Mouse (Mus musculus) forelimb bud, embryonic 11.5 days (tissue): ENCODE measurements around the gene Tubb1.

Experiments used
- DNase-seq: peaks from one replicate; pipeline ENCODE4 v3.0.0-alpha.2; 2012; ENCODE audit warnings: low read depth, low spot score

Gene Tubb1

DNA sequence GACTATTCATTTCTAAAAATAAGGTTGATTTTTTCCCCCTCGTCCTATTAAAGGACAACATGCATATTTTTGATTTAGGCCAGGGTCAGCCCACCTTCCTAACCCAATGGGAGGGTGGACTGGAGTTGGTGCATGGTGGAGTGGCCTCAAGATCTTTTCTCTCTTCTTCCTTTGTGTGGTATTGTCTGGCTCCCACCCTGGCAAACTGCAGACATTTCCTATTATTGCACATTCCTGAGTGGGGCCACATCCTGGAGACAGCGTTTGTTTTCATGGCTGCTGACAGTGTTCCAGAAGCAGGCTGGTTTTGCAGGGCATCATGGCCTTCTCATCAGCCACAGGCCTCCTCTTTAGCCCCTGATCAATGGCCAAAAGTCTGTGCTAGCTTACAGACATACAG is 7.4 kb upstream of the Tubb1 start:
- DNase-seq, result no peak

DNA sequence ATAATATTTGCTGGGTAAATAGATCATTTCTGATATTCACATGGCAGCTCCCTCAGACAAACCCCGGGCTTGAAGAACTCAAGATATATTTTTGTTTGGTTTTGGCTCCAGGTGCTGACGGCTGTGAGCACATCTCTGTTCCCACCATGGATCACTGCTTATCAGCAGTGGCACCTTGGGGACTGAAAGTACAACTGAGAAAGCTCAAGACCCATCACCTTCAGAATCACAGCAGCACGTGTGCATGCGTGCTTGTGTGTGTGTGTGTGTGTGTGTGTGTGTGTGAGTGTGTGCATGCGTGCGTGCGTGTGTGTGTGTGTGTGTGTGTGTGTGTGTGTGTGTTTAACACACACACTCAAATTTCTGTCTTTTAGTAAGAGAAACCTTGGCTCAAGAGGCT is 6.1 kb upstream of the Tubb1 start:
- no peak for DNase-seq

- no peak for DNase-seq
Measured at GRCm38 (mm10) chr2:174445018-174445417, 5.5 kb upstream of the Tubb1 start.

- no peak for DNase-seq
Measured at GRCm38 (mm10) chr2:174446492-174446891, 4.0 kb upstream of the Tubb1 start.

- no peak for DNase-seq
Measured at GRCm38 (mm10) chr2:174446905-174447304, 3.6 kb upstream of the Tubb1 start.

- no peak for DNase-seq
Measured at GRCm38 (mm10) chr2:174448405-174448804, 2.1 kb upstream of the Tubb1 start.

DNA sequence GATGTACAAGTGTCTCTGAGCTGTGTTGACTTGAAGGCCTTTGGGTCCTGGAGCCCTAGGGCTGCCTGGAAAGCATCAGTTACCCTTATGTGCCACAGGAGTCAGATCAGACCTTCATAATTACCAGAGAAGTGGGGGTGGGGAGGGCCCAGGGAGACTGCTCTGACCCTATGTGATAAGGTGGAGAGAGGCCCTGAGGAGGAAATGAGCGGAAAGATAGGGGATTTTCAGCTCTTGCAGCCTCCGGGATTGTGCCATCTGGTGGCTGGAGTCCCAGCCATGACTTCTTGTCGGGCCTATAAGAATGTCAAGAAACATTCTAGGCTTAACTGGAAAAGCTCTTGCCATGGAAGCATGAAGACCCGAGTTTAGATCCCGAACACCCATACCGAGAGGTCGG is 3.2 kb downstream of the Tubb1 start:
- no peak for DNase-seq

DNA sequence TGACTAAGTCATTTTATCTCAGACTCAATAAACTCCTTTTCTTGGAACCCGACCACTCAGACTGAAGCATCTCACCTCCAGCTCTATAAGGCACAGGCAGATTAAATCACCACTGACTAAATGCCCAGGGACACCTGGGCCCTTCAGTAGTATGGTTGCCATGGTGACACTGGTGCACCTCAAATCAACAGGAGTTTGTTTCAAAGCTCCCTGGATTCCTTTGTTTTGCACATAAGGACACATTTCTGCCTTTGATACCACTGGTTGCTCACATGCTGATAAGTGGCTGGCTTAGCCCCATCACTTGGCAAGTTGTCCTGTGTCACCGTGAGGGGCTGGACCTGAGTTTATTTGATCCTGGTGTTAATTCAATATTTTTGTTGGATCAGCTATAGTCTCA is 8.9 kb downstream of the Tubb1 start:
- DNase-seq, result no peak

DNA sequence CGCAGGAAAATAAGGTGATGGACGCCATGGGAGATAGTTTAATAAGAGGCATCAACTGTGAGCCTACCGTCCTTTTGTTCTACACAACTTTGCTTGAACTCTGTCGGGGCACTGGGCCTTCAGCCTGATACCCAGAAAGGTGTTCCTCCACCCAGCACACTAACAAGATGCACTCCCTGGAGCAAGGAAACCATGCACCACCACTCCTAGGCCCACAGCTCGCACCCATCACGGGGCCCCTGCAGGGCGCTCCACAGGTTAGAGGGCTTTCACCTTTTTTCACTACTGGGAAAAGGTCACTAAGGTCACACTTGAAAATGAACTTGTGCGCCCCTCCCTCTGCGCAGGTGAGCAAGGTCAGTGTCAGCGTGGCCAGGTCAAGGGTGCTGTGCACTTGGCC is 12.9 kb downstream of the Tubb1 start:
- DNase-seq, result no peak

GRCm38 (mm10) chr2:174463789-174464523 is 13.5 kb downstream of the Tubb1 start, which contains the start of gene Atp5e:
TSS of gene Atp5e (minus strand) at chr2:174464105.
- DNase-seq, result peak; percentile 90

GRCm38 (mm10) chr2:174470333-174470732 is 19.8 kb downstream of the Tubb1 start:
- no peak for DNase-seq

DNA sequence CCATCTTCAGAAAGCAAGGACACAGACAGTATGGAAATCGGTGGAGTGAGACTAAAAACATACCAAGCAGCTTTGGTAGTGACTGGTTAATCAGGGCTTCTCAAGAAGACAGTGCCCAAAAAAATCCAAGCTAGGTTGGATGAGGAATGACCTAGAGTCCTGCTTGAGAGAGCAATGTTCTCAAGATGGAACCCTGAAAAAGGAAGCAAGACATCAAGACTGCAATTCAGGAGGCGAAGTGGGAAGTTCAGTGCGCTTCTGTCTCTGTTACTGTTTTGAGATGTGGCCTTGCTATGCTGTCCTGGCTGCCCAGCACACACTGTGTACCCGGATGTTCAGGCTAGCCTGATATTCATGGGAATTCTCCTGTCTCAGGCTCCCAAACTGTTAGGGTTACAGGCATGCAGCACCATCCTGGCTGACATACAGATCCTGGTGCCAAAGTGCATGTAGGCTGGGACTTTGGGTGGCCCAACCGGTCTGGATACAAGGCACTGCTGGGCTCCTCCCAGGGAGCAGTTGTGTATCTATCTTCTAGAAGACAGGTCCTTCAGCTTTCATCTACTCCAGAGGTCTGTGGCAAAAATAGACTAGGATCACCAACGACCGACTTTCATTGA is 20.4 kb downstream of the Tubb1 start:
- DNase-seq, result no peak

DNA sequence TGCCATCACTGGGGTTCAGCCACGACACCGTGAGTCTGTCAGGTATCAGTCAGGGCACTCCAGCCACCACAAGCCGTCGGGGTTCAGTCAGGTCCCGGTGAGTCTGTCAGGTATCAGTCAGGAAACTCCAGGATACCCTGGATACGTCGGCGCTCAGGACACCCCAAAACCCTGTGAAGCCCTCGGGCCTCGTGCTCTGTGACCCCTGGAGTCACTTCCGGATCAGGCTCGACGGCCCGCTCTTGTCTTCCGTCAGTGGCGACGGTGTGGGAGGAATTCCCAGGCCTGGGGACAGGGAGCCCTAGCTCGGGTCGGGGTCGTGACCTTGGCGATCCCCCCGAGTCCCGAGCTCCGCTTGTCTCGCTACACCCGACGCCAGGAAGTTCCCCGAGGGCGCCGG is 21.9 kb downstream of the Tubb1 start:
- DNase-seq, result peak; percentile 8

GRCm38 (mm10) chr2:174472818-174473549 is 22.5 kb downstream of the Tubb1 start, which contains the start of gene Prelid3b:
TSS of gene Prelid3b (minus strand) at chr2:174473081.
- DNase-seq, result peak; percentile 99

- no peak for DNase-seq
Measured at GRCm38 (mm10) chr2:174473550-174473927, 23.0 kb downstream of the Tubb1 start.

- no peak for DNase-seq
Measured at GRCm38 (mm10) chr2:174477543-174478319, 27.2 kb downstream of the Tubb1 start.

DNA sequence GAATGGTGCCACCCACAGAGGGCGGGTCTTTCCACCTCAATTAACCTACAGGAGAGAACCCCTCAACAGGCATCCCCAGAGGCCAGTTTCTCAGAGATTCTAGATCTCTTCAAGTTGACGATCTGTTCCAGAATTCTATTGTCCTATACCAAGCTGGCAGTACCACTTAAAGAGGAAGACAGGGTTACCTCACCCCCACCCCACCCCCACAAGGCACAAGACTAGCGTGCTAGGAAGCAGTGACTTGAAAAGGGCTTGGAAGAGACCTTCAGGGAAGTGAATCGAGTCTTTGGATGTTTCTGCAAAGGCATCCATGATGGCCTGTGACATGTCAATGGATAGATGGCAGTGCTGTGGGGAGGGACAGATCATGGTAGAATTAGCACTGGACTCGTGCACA is 28.3 kb downstream of the Tubb1 start:
- no peak for DNase-seq

DNA sequence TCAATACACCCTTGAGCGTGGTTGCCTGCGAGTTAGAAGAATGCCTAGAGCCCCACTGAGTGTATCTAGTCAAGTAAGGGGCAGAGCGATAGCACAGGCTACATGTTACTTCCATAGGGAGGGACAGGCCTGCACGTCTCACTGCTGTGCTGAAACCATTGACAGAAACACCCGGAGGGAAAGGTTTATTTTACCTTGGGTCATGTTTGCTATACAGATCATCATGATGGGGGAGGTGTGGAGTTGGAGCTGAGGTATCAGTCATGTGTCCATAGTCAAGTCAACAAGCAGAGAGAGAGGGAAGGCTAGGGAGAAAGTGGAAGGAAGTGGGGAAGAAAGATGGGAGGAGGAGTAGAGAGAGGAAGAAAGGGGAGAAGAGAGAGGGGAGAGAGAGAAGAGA is 36.5 kb downstream of the Tubb1 start:
- DNase-seq, result no peak

- DNase-seq, result no peak
Measured at GRCm38 (mm10) chr2:174492858-174493257, 42.4 kb downstream of the Tubb1 start.

DNA sequence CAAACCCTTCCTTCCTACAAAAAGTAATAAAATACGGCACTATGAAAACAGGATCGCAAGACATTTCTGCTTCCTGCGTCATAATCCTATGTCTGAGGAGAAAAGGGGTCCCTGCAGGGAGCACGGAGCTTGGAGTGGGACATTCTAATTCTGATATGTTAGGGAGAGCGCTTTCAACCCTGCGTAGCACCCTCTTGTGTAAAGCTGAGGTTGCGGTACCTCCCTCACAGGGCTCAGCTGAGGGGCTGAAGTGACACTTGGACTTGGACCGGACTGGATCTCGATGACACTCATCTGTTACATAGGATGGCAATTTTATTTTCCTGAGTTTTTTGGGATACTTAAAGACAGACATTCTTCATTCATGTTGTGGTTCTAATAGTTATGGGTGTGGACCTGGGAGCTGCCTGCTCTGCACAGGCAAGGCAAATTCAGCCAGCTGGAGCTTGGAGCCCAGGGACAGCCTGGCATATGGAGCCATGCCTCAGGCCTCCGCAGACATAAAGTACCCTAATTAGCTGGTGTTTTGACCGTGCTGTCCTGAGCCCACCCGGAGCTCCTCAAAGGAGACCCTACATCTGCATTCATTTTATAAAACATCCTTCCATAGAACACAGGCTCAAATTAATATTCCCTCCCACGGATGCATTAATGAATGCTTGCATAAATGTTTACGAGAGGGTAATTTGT is 50.5 kb downstream of the Tubb1 start:
- peak; percentile 23 for DNase-seq

GRCm38 (mm10) chr2:174501517-174501916 is 51.0 kb downstream of the Tubb1 start:
- DNase-seq, result peak; percentile 2
